Mouse (Mus musculus) gastrocnemius, postnatal 25 days (tissue): Measurements from ENCODE around the gene Dcdc2b. TPM values are rescaled to one million over a fixed set of nuclear protein-coding genes. Genes with fewer than 3 reads are reported as not detected.

Experiments
- DNase-seq: peaks from one replicate; pipeline ENCODE4 v3.0.0; 2022
- total RNA-seq, 2 experiments: library from RNA; stranded (reverse); gene quantifications; 1 replicate in 1 of 2; 2 replicates in 1 of 2; pipeline ENCODE4 v1.2.3; 2021

Gene Dcdc2b
- total RNA-seq, 2 experiments from 2014 or later, result 0.77 to 1.2 TPM

DNA sequence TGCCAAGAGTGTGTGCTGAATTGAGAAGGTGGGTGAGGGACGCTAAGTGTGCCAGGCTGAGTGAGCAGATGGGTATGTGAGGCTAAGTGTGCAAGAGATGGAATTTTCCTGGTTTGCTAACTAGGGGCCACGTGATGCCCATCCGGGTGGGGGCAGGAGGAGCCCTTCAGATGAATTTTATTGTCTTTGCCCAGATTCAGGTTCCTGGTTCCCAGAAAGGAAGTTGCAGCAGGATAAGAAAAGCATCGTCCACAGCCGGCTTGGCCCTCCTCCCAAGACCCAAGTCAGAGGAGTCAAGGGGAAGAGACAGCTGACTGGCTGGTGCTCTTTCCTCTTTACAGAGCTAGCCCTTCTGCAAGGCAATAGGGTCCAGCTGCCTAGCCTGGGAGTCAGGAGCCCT lies 35.6 kb downstream of the Dcdc2b start, which contains the start of gene Fam167b:
Fam167b (minus strand) TSS at position 84 of the 400 bp plus-strand sequence.
- no peak for DNase-seq

DNA sequence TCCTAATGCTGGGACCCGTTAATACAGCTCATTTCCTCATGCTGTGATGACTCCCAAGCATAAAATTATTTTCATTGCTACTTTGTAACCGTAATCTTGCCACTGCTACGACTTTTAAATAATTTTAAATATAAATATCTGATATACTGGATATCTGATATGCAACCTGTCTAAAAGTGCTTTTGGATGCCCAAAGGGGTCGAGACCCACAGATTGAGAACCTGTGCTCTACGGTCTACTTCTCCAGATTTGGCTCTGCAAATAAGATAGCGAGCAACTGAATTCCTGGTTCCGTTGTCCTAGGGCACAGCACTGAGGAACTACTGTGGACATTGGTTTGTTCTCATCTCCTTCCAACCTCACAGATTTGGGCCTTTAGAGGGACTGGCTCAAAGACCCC lies 36.4 kb downstream of the Dcdc2b start:
- DNase-seq, result no peak

DNA sequence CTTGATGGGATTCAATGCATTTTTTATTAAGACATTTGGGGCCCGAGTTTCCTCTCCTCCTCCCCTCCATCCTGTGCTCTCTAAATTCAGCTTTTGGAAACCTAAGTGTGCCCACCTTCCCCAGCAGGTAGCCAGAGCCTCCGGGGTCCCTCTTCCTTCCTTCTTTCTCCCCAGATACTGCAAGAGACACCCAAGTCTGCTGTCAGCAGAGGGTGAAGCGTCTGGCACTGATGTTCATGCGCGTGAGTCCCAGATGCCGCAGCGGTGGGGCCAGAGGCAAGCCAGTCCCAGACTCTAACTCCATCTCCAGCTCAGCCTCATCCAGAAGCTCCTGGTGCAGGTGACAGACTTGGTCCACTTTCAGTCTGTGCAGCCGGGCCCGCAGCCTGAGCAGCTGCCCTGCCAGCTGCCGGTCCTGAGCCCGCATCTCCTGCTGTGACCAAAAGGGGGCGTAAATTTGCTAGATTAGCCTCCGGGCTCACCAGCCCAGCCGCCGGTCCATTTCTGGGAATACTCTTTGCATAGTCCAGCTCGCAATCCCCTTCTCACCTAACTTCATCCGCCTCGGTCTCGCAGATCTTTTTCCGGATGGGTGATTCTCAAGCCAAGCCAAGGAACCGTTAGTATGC lies 37.1 kb downstream of the Dcdc2b start:
- peak; percentile 56 for DNase-seq

DNA sequence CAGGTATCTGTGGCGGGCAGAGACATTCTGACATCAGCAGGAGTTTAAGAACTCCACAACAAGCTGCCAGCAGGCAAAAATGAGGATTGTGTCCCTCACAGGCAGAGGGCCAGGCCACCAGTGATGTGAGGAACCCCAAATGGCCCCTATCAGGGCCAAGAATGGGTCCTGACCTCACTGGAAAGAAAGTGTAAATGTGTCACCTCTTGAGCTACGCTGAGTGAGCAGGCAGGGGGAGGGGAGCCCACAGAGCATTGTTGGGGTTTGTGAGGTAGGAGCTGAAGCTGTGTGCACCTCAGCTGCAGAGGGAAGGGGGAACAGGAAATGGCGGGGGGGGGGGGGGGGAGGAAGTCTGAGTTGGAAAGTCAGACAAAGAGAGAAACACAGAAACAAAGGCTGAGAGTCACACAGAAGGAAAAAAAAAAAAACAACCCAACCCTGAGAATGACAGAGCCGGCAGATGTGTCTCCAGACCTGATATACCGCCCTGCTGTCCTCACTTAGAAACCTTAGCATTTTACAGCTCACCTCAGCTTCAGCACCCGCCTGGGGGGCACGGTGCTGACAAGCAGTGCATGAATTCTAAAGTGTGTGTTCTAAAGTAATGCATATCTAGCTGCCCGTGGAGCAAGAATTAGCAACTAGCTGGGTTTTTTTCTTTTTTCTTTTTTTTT lies 38.7 kb downstream of the Dcdc2b start:
- DNase-seq, result peak; percentile 36

DNA sequence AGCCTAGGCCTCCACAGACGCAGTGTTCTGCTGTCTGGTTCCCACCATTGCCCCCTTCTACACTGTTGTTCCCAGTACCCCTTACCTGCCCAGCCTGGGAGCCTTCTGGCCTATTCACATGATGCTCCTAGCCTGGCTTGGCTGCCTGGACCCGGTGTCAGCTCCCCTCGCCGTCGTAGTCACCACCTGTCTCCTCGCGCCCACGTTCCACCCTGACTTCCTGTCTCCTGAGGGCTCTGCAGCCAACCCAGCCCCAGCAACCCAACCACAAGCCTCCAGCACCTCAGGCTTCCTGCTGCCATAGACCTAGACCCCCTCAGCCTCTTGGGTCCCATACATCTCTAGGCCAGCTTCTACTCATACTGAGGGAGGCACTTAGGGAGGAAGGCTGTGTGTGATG lies 40.6 kb downstream of the Dcdc2b start, which contains the start of gene Lck:
Lck (minus strand) TSS at position 212 of the 400 bp plus-strand sequence.
- peak; percentile 37 for DNase-seq

DNA sequence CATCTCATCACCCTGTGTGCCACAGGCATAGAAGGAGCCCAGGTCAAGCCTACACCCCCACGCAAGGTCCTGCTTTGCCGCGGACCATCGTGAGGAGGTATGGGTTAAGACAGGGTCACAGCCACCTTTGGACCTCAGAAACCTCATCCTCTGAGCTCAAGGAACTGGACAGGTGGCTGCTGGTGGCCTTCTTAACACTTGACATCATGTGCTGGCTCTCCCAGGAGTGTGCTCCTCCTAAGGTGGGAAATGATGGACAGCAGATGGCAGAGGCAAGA lies 41.0 kb downstream of the Dcdc2b start:
- no peak for DNase-seq

DNA sequence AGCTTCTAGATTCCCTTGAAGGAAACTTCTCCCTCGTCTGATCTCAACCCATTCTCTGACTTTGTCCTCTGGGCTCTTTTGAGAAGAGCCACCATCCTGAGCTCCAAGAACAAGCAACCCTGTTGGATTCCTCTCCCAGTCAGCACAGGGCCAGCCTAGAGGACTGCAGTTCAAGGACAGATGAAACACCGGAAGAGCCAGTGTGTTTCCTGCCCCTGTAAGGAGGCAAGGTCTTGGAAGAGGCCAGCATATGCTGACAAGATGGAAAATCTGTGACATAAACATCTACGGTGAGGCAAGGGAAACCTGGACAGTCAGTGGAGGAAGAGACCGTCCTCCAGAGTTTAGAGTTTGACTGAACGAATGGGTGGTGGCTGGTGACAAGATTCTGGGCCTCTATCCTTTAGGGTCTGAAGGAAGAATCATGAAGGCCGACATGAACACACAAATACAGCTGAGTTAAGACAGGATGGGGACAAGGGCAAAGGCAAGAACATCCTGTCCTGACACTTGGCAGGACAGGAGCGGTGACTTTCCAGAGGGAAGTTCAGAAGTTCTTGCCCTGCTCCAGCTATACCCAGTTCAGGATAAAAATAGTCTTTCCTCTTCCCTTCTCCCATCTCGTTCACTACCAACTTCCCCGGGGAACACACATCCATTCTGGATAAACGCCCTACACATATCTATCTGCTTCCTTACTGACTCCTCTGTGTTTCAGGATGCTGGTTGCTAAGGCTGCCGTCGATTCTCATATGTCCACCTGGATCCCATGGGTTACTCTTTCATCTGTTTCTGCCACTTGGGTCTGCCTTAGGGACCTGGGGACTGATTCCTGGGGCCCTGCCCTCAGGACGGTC lies 41.6 kb downstream of the Dcdc2b start:
- no peak for DNase-seq

DNA sequence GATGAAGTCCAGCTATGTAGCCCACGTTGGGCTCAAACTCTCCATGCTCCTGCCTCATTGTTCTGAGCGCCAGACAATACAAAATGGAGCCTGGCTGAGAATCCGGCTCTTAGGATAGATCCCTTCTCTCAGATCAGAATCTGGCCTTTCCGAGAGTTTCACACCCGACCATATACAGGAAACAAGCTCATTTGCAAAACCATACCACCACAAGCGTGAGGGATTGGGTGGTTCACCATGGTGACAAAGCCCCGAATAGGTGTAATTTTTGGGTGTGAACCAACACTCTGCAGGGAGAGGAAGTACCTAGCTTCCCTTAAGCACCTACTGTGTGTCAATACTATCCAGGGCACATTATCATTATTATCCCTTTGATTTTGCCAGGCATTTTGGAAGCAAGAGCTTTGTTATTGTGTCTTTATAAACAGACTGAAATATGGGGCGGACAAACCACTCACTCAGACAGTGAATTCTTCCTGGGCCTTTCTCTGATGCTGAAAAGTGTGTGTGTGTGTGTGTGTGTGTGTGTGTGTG lies 42.4 kb downstream of the Dcdc2b start:
- no peak for DNase-seq

DNA sequence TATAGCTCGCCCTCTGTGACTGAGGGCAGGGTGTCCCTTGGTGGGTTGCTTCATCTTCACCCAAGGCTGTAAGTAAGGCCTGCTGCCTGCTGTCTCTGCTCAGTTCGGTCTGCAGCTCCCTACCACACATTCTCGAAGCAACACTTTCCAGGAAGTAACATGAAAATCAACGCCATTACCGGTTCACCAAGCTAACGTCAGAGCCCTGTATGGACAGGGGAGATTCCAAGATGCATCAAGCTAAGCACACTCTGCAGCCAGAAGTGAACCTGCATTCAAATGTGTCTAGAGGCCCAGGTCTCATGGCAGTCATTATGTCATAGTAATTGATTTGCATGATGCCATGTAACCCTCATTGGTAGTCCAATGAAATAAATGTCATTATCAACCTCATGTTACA lies 44.0 kb downstream of the Dcdc2b start:
- DNase-seq, result no peak

DNA sequence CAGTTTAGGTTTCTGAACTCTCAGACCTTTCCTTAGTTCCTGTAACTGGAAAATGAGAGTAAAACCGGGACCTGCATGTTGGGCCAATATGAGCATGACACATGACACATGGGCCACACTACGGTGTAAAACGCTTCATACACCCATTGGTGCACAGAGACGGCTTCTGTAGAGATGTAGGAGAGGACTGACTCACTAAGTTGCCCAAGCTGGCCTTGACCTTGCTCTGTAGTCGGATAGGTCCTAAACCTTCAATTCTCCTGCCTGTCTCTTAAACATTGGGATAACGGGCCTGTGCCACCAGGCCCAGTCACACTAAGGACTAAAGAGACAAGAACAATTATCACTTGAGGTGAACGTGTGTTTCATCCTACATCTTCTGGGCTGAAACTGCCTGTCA lies 45.7 kb downstream of the Dcdc2b start:
- DNase-seq, result no peak

DNA sequence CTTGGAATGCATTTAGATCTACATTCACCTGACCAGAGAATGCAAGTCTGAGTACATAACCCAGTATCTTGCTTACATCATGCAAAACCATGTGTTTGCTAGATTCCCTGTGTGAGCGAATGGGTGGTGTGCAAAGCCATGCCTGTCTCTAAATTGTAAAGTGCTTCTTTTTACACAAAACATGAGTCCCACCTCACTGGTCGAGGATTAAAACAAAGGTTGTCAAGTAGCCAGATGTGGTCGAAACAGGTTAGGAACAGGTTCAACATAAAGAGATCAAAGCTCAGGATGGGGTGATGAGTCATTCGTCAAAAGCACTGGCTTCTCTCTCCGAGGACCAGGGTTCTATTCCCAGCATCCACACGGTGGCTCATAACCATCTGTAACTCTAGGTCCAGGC lies 48.9 kb downstream of the Dcdc2b start:
- DNase-seq, result no peak

DNA sequence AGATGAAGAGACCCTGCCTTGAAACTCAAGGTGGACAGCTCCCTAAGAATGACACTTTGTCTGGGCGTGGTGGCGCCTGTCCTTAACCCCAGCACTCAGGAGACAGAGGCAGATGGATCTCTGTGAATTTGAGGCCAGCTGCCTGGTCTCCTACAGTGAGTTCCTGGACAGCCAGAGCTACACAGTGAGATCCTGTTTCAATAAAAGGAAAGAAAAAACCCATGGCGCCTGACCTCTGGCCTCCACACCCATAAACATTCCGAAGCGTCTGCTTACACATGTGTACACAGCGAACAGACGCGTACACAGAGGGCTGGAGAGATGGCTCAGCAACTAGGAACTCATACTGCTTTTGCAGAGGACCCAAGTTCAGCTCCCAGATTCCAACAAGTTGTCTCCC lies 50.3 kb downstream of the Dcdc2b start:
- DNase-seq, result no peak

DNA sequence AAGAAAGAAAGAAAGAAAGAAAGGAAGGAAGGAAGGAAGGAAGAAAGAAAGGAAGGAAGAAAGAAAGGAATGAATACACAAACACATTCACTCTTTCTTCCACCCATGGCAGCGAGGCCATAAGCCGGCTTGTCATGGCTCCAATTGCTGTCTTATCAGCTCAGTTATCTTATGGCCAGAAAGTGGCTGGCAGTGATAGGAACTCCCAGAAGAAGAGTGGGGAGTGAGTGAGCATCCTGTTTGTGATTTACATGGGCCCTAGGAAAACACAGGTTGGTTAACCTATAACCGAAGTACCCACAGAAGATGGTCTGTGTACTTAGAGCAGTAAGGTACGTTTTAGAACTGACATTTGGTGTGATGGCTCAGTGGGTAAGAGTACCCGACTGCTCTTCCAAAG lies 52.9 kb downstream of the Dcdc2b start:
- DNase-seq, result no peak

Other genes starting within 250 kb of the Dcdc2b start
- 1 to 10 TPM; 1.2 to 1.3 TPM for gene Zbtb8a, start 236.1 kb downstream of the Dcdc2b start, total RNA-seq
- gene Zbtb8b, start 173.4 kb downstream of the Dcdc2b start, total RNA-seq, result not detected
- gene Bsdc1, start 152.7 kb downstream of the Dcdc2b start, total RNA-seq, result 10 to 100 TPM; 25.6 to 26.9 TPM
- not detected for gene Tssk3, start 123.2 kb downstream of the Dcdc2b start, total RNA-seq
- not detected for gene Fam229a, start 123.1 kb downstream of the Dcdc2b start, total RNA-seq
- gene Marcksl1, start 100.7 kb downstream of the Dcdc2b start, total RNA-seq, result 1 to 10 TPM; 1.6 to 2.8 TPM
- gene Hdac1, start 71.5 kb downstream of the Dcdc2b start, total RNA-seq, result 1 to 10 TPM; 9.6 to 9.9 TPM
- under 1 TPM in 1 of 2 experiments, not detected in 1; 0.48 TPM for gene Lck, start 40.6 kb downstream of the Dcdc2b start, total RNA-seq
- under 1 TPM in 1 of 2 experiments, not detected in 1; 0.31 TPM for gene Fam167b, start 35.7 kb downstream of the Dcdc2b start, total RNA-seq
- 100 to 1,000 TPM; 116 to 129 TPM for gene Eif3i, start 13.6 kb downstream of the Dcdc2b start, total RNA-seq
- 10 to 100 TPM; 30.5 to 32.3 TPM for gene Tmem234, start 13.6 kb downstream of the Dcdc2b start, total RNA-seq
- gene Iqcc, start 4.8 kb upstream of the Dcdc2b start, total RNA-seq, result 10 to 100 TPM in 1 of 2 experiments, 1 to 10 TPM in 1; 8.1 to 11.1 TPM
- 10 to 100 TPM; 52.4 to 59.8 TPM for gene Ccdc28b, start 9.7 kb upstream of the Dcdc2b start, total RNA-seq
- gene Txlna, start 26.8 kb upstream of the Dcdc2b start, total RNA-seq, result 10 to 100 TPM; 18.0 to 19.4 TPM
- gene Kpna6, start 58.5 kb upstream of the Dcdc2b start, total RNA-seq, result 10 to 100 TPM; 64.6 to 77.1 TPM
- gene Tmem39b, start 82.6 kb upstream of the Dcdc2b start, total RNA-seq, result 1 to 10 TPM; 3.5 to 4.7 TPM
- 10 to 100 TPM; 21.5 to 25.7 TPM for gene Khdrbs1, start 128.0 kb upstream of the Dcdc2b start, total RNA-seq
- 100 to 1,000 TPM; 556 to 584 TPM for gene Ptp4a2, start 197.0 kb upstream of the Dcdc2b start, total RNA-seq